Mouse (Mus musculus): ENCODE results near the gene 1700093K21Rik. TPM values are rescaled to one million over a fixed set of nuclear protein-coding genes. Genes with fewer than 3 reads are reported as not detected.
"Not testable (repeated sequence)": the region's sequence is repeated elsewhere in the genome, so short reads cannot be mapped to it uniquely, and the experiment has no call there.

Gene 1700093K21Rik
- polyA plus RNA-seq (2015; fragmentation: Nextera tagmentation; extraction: Ambion mirVana): not detected in 2 replicates

DNA sequence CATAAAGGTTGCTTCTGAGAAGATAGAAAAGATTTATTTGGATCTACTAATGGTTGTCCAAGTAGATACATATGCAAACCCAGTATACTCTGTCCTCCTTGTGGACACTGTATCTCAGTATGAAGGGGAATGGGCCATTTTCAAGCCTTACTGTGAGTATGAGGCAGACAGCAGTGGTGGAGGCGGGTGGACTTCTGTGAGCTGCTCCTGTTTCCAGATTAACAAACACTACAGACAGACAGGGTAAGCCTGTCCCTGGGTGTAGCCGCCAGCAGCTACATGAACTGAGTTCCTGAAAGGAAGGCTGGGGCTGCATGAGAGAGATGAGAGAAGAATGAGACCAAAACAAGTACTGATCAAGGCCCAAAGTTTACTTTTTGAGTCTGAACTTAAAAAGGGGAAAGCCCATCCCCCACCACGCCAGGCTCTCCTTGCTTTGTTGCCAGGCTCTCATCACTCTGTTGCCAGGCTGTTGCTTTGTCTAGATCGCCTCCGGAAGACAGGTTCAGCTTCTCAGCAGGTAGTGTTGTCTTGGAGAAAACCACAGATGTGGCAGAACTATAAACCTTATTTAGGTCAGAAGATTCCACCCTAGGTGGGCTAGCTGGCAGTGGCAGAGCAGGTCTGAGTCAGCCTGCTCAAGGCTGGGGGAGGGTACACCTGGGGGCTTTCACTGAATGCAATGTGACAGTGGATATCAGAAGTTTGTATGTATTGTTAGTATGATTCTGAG lies at the start of gene 1700093K21Rik:
Gene 1700093K21Rik (minus strand): TSS at position 683 of the 733 bp plus-strand sequence.
- Histone ChIP-seq H3K36me3 (replicated peaks) (no peaks in the 10 kb centered on the region), H3K27ac (replicated peaks) (no peak within 1 kb of the TSS), H3K4me3 (replicated peaks) (no peak within 1 kb of the TSS), H3K4me2 (no peak within 1 kb of the TSS), H3K9ac (no peak within 1 kb of the TSS), H3K27me3 (no peaks in the 10 kb centered on the region), H3K4me1 (replicated peaks) (no peaks in the 10 kb centered on the region), H3K9me3 (replicated peaks) (no peaks in the 10 kb centered on the region)
- 52% methylated on average over 5 of the region's 5 CpGs for WGBS (ENCODE audit: insufficient replicate concordance)
- ATAC-seq (ENCODE audit: insufficient read depth): no peak

DNA sequence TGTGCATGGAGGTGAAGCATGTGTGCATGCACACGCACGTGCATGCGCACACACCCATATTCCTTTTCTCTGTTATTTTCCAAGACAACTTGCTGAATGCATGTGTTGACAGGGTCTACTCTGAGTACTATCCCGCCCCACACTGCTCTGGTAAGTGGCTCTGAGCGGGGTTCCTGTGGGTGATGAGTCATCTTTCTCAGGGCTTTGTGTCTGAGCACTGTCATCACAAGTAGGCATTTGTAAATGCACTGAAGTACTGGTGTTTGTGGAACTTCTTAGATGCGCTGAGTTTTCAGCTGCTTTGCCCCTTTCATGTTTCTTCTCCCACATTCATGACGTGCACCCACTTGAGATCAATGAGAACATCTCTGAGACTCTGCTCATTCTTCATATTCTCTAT lies 49.2 kb upstream of the 1700093K21Rik start:
- peaks cover 5% of the 10 kb centered on the region; the same call in 1 of the 2 replicates for H3K36me3 ChIP-seq (replicated peaks)
- no peak overlapping the region for H3K9ac ChIP-seq
- no peaks in the 10 kb centered on the region for H3K4me1 ChIP-seq (replicated peaks)
- no peak overlapping the region for H3K4me3 ChIP-seq (replicated peaks)
- no peak overlapping the region for H3K27ac ChIP-seq (replicated peaks)
- no peak overlapping the region for H3K4me2 ChIP-seq
- 61% methylated on average over 7 of the region's 7 CpGs for WGBS (ENCODE audit: insufficient replicate concordance)
- no peak for ATAC-seq (ENCODE audit: insufficient read depth)
- no peaks in the 10 kb centered on the region for H3K27me3 ChIP-seq
- no peaks in the 10 kb centered on the region for H3K9me3 ChIP-seq (replicated peaks)

DNA sequence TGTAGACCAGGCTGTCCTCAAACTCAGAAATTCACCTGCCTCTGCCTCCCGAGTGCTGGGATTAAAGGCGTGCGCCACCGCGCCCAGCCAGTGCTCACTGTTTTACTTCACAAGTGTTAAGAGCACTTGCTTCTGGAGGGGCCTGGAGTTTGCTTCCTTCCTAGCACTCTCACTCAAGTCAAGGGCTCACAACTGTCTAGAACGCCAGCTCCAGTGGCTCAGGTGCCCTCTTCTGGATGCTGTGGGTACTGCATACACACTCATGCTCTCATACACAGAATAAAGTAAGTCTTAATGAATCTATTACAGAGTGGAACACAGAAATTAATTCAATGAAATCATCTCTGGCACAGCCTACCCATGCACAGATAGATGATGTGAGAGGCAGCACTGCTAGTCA lies 44.8 kb upstream of the 1700093K21Rik start:
- Histone ChIP-seq H3K27me3 (no peaks in the 10 kb centered on the region), H3K27ac (replicated peaks) (no peak overlapping the region), H3K9ac (no peak overlapping the region), H3K36me3 (replicated peaks) (no peaks in the 10 kb centered on the region), H3K4me1 (replicated peaks) (no peaks in the 10 kb centered on the region), H3K4me3 (replicated peaks) (no peak overlapping the region), H3K9me3 (replicated peaks) (no peaks in the 10 kb centered on the region), H3K4me2 (no peak overlapping the region)
- peak; percentile 22; the same call in 1 of the 2 replicates for ATAC-seq (ENCODE audit: insufficient read depth)
- WGBS (ENCODE audit: insufficient replicate concordance): 55% methylated on average over 6 of the region's 6 CpGs

DNA sequence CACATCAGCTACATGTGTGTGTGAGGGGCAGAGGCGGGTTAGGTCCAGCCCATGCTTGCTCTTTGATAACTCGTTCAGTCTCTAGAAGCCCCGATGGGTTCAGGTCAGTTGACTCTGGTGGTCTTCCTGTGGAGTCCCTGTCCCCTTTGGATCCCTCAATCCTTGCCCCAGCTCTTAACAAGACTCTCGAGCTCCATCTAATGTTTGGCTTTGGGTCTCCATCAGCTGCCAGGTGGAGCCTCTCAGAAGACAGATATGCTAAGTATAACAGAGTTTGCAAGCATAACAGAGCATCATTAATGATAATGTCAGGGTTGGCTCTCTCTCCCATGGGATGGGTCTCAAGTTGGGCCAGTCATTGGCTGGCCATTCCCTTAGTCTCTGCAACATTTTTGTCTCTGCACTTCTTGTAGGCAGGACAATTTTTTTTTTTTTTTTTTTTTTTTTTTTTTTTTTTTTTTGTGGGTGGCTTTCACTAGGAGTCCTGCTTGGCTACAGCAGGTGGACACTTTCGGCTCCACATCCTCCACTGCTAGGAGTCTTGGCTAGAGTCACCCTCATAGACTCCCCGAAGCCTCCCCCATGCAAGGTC lies 36.2 kb upstream of the 1700093K21Rik start:
- Histone ChIP-seq H3K4me3 (replicated peaks) (no peak overlapping the region), H3K9me3 (replicated peaks) (no peaks in the 10 kb centered on the region), H3K9ac (no peak overlapping the region), H3K36me3 (replicated peaks) (no peaks in the 10 kb centered on the region), H3K27me3 (no peaks in the 10 kb centered on the region), H3K27ac (replicated peaks) (no peak overlapping the region), H3K4me2 (no peak overlapping the region), H3K4me1 (replicated peaks) (no peaks in the 10 kb centered on the region)
- WGBS (ENCODE audit: insufficient replicate concordance): 46% methylated on average over 6 of the region's 6 CpGs
- no peak for ATAC-seq (ENCODE audit: insufficient read depth)

DNA sequence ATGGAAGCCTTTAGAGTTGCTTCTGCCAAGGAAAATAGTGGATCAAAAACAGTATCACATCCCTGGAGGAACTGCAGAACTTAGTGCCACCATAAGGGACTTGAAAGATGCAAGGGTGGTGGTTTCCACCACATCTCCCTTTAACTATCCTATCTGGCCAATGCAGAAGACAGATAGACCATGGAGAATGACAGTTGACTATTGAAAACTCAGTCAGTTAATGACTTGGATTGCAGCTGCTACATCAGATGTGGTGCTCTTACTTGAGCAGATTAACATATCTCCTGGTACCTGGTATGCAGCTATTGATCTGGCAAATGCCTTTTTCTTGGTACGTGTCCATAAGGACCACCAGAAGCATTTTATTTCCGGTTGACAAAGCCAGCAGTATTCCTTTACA lies 16.5 kb upstream of the 1700093K21Rik start:
- Histone ChIP-seq H3K27me3 (no peaks in the 10 kb centered on the region), H3K9me3 (replicated peaks) (no peaks in the 10 kb centered on the region), H3K4me2 (no peak overlapping the region), H3K36me3 (replicated peaks) (no peaks in the 10 kb centered on the region), H3K4me1 (replicated peaks) (no peaks in the 10 kb centered on the region), H3K4me3 (replicated peaks) (no peak overlapping the region), H3K9ac (no peak overlapping the region), H3K27ac (replicated peaks) (no peak overlapping the region)
- WGBS (ENCODE audit: insufficient replicate concordance): 57% methylated on average over 2 of the region's 2 CpGs
- ATAC-seq (ENCODE audit: insufficient read depth): no peak

DNA sequence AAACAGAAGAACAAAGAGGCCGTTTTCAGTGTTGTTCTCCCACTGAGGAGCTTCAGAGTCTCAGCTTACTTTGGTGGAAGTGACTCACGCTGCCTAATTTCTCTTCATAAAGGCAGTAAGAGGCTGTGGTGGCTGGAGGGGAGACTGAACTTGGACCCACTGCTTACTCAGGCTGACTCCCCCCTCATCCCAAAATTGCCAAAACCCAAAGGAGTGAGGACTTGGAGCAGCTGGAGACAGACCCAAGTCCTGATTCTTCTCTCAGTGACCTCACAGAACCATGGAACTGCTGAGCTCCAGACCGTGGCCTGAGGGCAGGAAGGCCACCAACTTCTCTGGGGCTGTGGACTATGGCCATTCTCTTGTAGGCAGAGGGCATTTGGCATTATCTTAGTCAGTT lies 2.0 kb downstream of the 1700093K21Rik start:
- Histone ChIP-seq H3K27ac (replicated peaks) (no peak overlapping the region), H3K4me1 (replicated peaks) (no peaks in the 10 kb centered on the region), H3K9me3 (replicated peaks) (no peaks in the 10 kb centered on the region), H3K9ac (no peak overlapping the region), H3K36me3 (replicated peaks) (no peaks in the 10 kb centered on the region), H3K27me3 (no peaks in the 10 kb centered on the region), H3K4me2 (no peak overlapping the region), H3K4me3 (replicated peaks) (no peak overlapping the region)
- no peak for ATAC-seq (ENCODE audit: insufficient read depth)
- 65% methylated on average over 3 of the region's 3 CpGs for WGBS (ENCODE audit: insufficient replicate concordance)

DNA sequence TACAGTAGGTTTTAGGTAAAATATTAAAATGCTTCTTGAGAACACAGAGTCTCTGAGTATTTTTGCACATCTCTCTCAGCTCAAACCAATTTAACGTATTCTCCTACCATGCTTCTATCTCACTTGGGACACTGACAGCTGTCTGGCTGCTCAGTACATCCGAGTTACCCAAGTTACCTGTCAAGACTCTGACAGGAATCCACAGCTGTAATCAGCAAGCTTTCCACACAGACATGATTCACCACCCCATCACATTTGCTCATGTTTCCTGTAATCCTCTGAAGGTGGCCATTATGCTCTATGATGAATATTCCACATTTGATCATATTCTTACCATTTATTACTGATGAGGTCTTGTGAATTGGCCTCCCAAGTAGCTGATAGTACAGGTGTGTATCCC lies 5.6 kb downstream of the 1700093K21Rik start:
- ATAC-seq (ENCODE audit: insufficient read depth): no peak
- WGBS (ENCODE audit: insufficient replicate concordance): 69% methylated on average over 2 of the region's 2 CpGs
- Histone ChIP-seq H3K9ac (no peak overlapping the region), H3K4me2 (no peak overlapping the region), H3K27me3 (no peaks in the 10 kb centered on the region), H3K36me3 (replicated peaks) (no peaks in the 10 kb centered on the region), H3K27ac (replicated peaks) (no peak overlapping the region), H3K9me3 (replicated peaks) (no peaks in the 10 kb centered on the region), H3K4me1 (replicated peaks) (no peaks in the 10 kb centered on the region), H3K4me3 (replicated peaks) (no peak overlapping the region)

DNA sequence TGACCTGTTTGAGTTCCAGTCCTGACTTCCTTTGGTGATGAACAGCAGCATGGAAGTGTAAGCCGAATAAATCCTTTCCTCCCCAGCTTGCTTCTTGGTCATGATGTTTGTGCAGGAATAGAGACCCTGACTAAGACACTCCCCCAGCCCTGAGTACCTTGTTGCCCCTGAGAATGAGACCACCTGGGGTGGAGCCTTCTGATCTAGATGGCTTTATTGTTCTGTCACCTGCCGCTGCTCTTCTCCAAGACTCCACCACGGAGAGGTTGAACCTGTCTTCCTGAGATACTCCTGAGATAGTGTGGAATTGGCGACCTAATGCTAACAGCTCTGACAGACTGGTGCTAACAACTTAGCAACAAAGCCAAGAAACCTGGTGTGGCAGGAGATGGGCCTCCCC lies 6.2 kb downstream of the 1700093K21Rik start:
- not testable (repeated sequence) for H3K4me3 ChIP-seq (replicated peaks); H3K4me1 ChIP-seq (replicated peaks); H3K27me3 ChIP-seq; H3K36me3 ChIP-seq (replicated peaks); H3K9me3 ChIP-seq (replicated peaks); ATAC-seq (ENCODE audit: insufficient read depth); H3K27ac ChIP-seq (replicated peaks); H3K4me2 ChIP-seq; H3K9ac ChIP-seq
- 47% methylated on average over 4 of the region's 4 CpGs for WGBS (ENCODE audit: insufficient replicate concordance)

DNA sequence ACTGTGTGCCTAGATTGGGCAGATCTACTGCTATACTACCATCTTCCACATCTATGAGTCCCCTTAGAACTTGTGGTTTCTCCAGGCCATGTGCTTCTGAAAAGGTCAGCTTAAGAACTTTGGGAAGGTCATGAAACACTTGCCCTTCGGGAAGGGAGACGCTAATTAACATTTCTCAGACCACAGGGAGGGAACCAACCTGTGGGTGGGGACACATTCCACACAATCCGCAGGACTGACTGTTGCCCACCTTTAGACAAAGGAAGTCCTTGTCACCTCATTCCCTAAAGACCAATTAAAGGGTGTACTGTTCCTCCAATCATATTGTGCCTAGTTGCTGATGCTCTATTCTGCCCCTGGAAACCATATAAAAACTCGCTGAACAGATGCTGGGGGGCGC lies 16.2 kb downstream of the 1700093K21Rik start:
- not testable (repeated sequence) for H3K27ac ChIP-seq (replicated peaks); H3K4me3 ChIP-seq (replicated peaks); ATAC-seq (ENCODE audit: insufficient read depth); H3K9me3 ChIP-seq (replicated peaks); H3K36me3 ChIP-seq (replicated peaks); H3K9ac ChIP-seq; H3K27me3 ChIP-seq; H3K4me1 ChIP-seq (replicated peaks); H3K4me2 ChIP-seq
- WGBS (ENCODE audit: insufficient replicate concordance): 74% methylated on average over 5 of the region's 5 CpGs

DNA sequence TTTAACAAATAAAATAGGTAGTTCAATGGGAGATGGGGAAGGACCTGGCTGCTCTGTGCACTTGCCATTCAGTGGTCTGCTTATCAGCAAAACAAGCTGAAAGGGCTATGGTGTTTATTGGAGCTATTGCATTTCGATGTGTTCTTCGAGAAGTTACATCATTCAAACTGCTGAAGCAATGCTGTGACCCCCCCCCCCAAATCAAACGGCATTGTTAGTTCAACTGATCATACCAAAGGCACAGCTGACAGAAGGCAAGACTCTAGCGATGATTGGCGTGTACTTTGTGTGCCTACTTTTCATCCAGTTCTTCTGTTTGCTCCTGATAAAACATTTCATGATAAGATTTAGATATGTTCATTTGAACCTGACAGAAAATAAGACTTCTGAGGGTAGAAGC lies 22.3 kb downstream of the 1700093K21Rik start:
- H3K9ac ChIP-seq: peak overlapping the region; percentile 68

DNA sequence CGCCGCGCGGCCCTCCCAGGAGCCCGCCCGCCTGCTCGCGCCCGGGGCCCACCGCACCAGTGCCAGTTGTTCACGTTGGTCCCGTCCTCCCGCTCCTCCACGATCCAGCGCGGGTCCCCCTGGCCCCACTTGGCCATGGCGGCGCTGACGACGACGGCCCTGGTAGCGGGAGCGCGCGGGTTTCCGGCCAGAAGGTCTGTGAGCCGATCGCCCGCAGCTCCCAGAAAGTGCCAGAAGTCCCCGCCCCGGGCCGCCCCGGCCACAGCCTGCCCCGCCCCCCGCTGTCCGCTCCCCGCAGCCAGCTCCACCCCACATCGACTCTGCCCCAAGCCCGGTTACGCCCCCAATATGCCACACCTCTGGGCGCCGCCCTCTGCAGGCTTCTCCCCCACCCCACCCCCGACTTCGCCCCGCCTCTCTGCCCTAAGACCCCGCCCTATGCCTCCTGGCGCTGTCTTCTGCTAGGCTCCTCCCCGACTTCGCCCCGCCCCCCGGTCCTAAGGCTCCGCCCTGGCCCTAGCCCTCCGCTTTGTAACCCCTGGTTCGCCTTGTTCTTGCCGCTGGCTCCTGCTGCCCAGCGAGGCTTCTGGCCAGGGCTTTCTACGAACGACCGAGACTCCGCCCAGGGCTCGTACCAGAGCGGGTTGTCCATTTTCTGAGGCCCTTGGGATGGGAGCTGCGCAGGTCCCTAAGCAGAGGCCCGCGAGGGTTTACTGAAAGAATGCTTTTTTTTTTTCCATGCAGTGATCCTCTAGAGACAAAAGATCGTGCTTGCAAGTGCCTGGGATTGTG lies 23.0 kb downstream of the 1700093K21Rik start, which contains the start of gene Ahsa2:
Gene Ahsa2 (minus strand): TSS at position 313 of the 792 bp plus-strand sequence.
- under 1% methylated on average over 64 of the region's 66 CpGs for WGBS (ENCODE audit: insufficient replicate concordance)

More for the DNA sequence above, 22.3 kb downstream of the 1700093K21Rik start:
- 10% methylated on average over 5 of the region's 5 CpGs for WGBS (ENCODE audit: insufficient replicate concordance)
- H3K27me3 ChIP-seq: no peaks in the 10 kb centered on the region
- ATAC-seq (ENCODE audit: insufficient read depth): no peak
- no peaks in the 10 kb centered on the region for H3K9me3 ChIP-seq (replicated peaks)
- H3K27ac ChIP-seq (replicated peaks): peak overlapping the region; percentile 77
- peaks cover 38% of the 10 kb centered on the region for H3K4me1 ChIP-seq (replicated peaks)
- H3K4me3 ChIP-seq (replicated peaks): peak overlapping the region; percentile 95
- peak overlapping the region; percentile 95 for H3K4me2 ChIP-seq
- H3K36me3 ChIP-seq (replicated peaks): peaks cover 21% of the 10 kb centered on the region

More for the DNA sequence above, 23.0 kb downstream of the 1700093K21Rik start, which contains the start of gene Ahsa2:
- Histone ChIP-seq H3K27me3 (no peaks in the 10 kb centered on the region), H3K9me3 (replicated peaks) (no peaks in the 10 kb centered on the region), H3K4me3 (replicated peaks) (peak within 1 kb of the TSS; percentile 95), H3K27ac (replicated peaks) (peak within 1 kb of the TSS; percentile 89), H3K4me1 (replicated peaks) (peaks cover 38% of the 10 kb centered on the region), H3K9ac (peak within 1 kb of the TSS; percentile 94), H3K4me2 (peak within 1 kb of the TSS; percentile 95), H3K36me3 (replicated peaks) (peaks cover 28% of the 10 kb centered on the region)
- peak; percentile 94 for ATAC-seq (ENCODE audit: insufficient read depth)

All from liver, embryonic 15.5 days (tissue).